Mouse (Mus musculus): ENCODE measurements around the gene Dnmt3a.

The Dnmt3a gene

GRCm38 (mm10) chr12:3881474-3881873, 75.7 kb downstream of the Dnmt3a start:
- in situ Hi-C loops (cut with MseI, MboI) = no loop called here

GRCm38 (mm10) chr12:3884892-3885493, 79.2 kb downstream of the Dnmt3a start:
- in situ Hi-C loops (cut with MseI, MboI) = no loop called here

GRCm38 (mm10) chr12:3886601-3887000, 80.8 kb downstream of the Dnmt3a start:
- in situ Hi-C loops (cut with MseI, MboI) = no loop called here

- in situ Hi-C loops (cut with MseI, MboI) = no loop called here
These were observed 81.9 kb downstream of the Dnmt3a start for GRCm38 (mm10) chr12:3887515-3888325.

GRCm38 (mm10) chr12:3889875-3890635, 84.2 kb downstream of the Dnmt3a start:
- in situ Hi-C loops (cut with MseI, MboI) = no loop called here

GRCm38 (mm10) chr12:3890753-3891751, 85.2 kb downstream of the Dnmt3a start:
- in situ Hi-C loops (cut with MseI, MboI) = no loop called here

GRCm38 (mm10) chr12:3891779-3892239, 86.0 kb downstream of the Dnmt3a start:
- in situ Hi-C loops (cut with MseI, MboI) = no loop called here

- in situ Hi-C loops (cut with MseI, MboI) = no loop called here
These were observed 86.6 kb downstream of the Dnmt3a start for GRCm38 (mm10) chr12:3892240-3893059.

- in situ Hi-C loops (cut with MseI, MboI) = no loop called here
These were observed 87.5 kb downstream of the Dnmt3a start for GRCm38 (mm10) chr12:3893335-3893734.

- in situ Hi-C loops (cut with MseI, MboI) = no loop called here
These were observed 88.7 kb downstream of the Dnmt3a start for GRCm38 (mm10) chr12:3894525-3894924.

GRCm38 (mm10) chr12:3897057-3897545, 91.3 kb downstream of the Dnmt3a start:
- in situ Hi-C loops (cut with MseI, MboI) = no loop called here

GRCm38 (mm10) chr12:3898811-3899210, 93.0 kb downstream of the Dnmt3a start:
- in situ Hi-C loops (cut with MseI, MboI) = no loop called here

GRCm38 (mm10) chr12:3905436-3905835, 99.6 kb downstream of the Dnmt3a start:
- in situ Hi-C loops (cut with MseI, MboI) = no loop called here

GRCm38 (mm10) chr12:3906308-3906707, 100.5 kb downstream of the Dnmt3a start:
- in situ Hi-C loops (cut with MseI, MboI) = no loop called here

GRCm38 (mm10) chr12:3907008-3907407, 101.2 kb downstream of the Dnmt3a start:
- in situ Hi-C loops (cut with MseI, MboI) = no loop called here

GRCm38 (mm10) chr12:3907418-3907817, 101.6 kb downstream of the Dnmt3a start:
- in situ Hi-C loops (cut with MseI, MboI) = no loop called here

- in situ Hi-C loops (cut with MseI, MboI) = no loop called here
These were observed 104.8 kb downstream of the Dnmt3a start for GRCm38 (mm10) chr12:3910466-3911093.

GRCm38 (mm10) chr12:3911831-3912348, 106.1 kb downstream of the Dnmt3a start:
- in situ Hi-C loops (cut with MseI, MboI) = no loop called here

GRCm38 (mm10) chr12:3915852-3916251, 110.0 kb downstream of the Dnmt3a start:
- in situ Hi-C loops (cut with MseI, MboI) = no loop called here
